ENCODE assay signal across 9 mouse cellular contexts in genomic region chr6:113881561-113882243, GRCm38 (mm10).
DNase-seq lines count a peak whose midpoint lies in the region; ATAC-seq and TF ChIP-seq lines count a peak whose summit lies in the region.
"Had no signal": no experiment of that assay in that cellular context is flagged by ENCODE, and none has a peak within 500 bp of the region (broad histone marks: within the 10 kb centered on the region; RNA-seq: fewer than 3 reads in every experiment).

No protein-coding gene starts in this region.

- DNase-seq in hindbrain, embryonic 10.5 days (ENCODE audit: low spot score), result peak; percentile 54
- DNase-seq in 3T3-L1 (ENCODE audit: low read depth, low spot score) (peak; percentile 67), Patski (ENCODE audit: low read depth, low spot score) (no peak)
- peak; percentile 74 to 78 for DNase-seq in kidney, postnatal 4 days
- DNase-seq in right cerebral cortex, postnatal 36 days (ENCODE audit: low spot score in 2 of 2), result no peak
- no peak for DNase-seq in urinary bladder, postnatal 36 days (ENCODE audit: low spot score in 2 of 2)

- in situ Hi-C loops in Patski (cut with MboI; ENCODE audit: low pct_unique_long_range_greater_than_20kb), result no loop called here

- H3K4me3 ChIP-seq in hindbrain, embryonic 10.5 days, result no peak overlapping the region
- H3K4me3 ChIP-seq in hindbrain, embryonic 12.5 days, result no peak overlapping the region

- CTCF ChIA-PET in Patski (lab: Charles Lee), result no interaction called here

- no peak overlapping the region for H3K4me2 ChIP-seq in hindbrain, embryonic 12.5 days (replicated peaks)

- H3K9ac ChIP-seq in hindbrain, embryonic 12.5 days, result no peak overlapping the region

- no peaks in the 10 kb centered on the region for H3K36me3 ChIP-seq in hindbrain, embryonic 10.5 days
- H3K36me3 ChIP-seq in hindbrain, embryonic 12.5 days, result no peaks in the 10 kb centered on the region

- WGBS in hindbrain, embryonic 10.5 days, result 54% methylated on average over 10 of the region's 10 CpGs
- 52% methylated on average over 10 of the region's 10 CpGs for WGBS in hindbrain, embryonic 12.5 days

- H3K9me3 ChIP-seq in hindbrain, embryonic 10.5 days, result no peaks in the 10 kb centered on the region
- no peaks in the 10 kb centered on the region for H3K9me3 ChIP-seq in hindbrain, embryonic 12.5 days (replicated peaks)

- no peak overlapping the region for H3K27ac ChIP-seq in hindbrain, embryonic 10.5 days
- no peak overlapping the region for H3K27ac ChIP-seq in hindbrain, embryonic 12.5 days
- H3K27ac ChIP-seq: macrophage had no signal

- POLR2A ChIA-PET in Patski (lab: Charles Lee), result no interaction called here

- no peak for ATAC-seq in hindbrain, embryonic 12.5 days (ENCODE audit: low FRiP score)
- peak; percentile 27 for ATAC-seq in Patski
- no peak for ATAC-seq in cerebellum, adult (ENCODE audit: insufficient number of reproducible peaks, low FRiP score, low TSS enrichment)

- no peaks in the 10 kb centered on the region; the same call in 1 of the 2 replicates for H3K27me3 ChIP-seq in hindbrain, embryonic 10.5 days (ENCODE audit: insufficient read depth, poor library complexity, severe bottlenecking)
- H3K27me3 ChIP-seq in hindbrain, embryonic 12.5 days, result peaks cover 2% of the 10 kb centered on the region; the same call in 1 of the 2 replicates
- H3K27me3 ChIP-seq in Patski, result peaks cover 6% of the 10 kb centered on the region

- no peak for TF ChIP-seq CTCF in Patski (IDR thresholded peaks at IDR 0.05)

- H3K4me1 ChIP-seq in hindbrain, embryonic 10.5 days (replicated peaks), result peaks cover 20% of the 10 kb centered on the region
- H3K4me1 ChIP-seq in hindbrain, embryonic 12.5 days, result peaks cover 14% of the 10 kb centered on the region

Comparison
In these comparisons a context has a peak if more than half of its experiments do, and no peak if none do; other contexts are left out.
1. DNase-seq: peak in hindbrain, embryonic 10.5 days (single experiment), 3T3-L1 (single experiment) and kidney, postnatal 4 days (2 of 2); none in Patski (single experiment), right cerebral cortex, postnatal 36 days (0 of 2) and urinary bladder, postnatal 36 days (0 of 2).